Mouse (Mus musculus) kidney, adult 18-20 months (tissue): Measurements from ENCODE around the gene Sowaha.

Experiments used
- DNase-seq: peaks from one replicate; pipeline ENCODE4 v3.0.0; 2021

Gene Sowaha

GRCm38 (mm10) chr11:53469294-53469967, 10.6 kb downstream of the Sowaha start:
- DNase-seq, result no peak

GRCm38 (mm10) chr11:53466231-53466971, 13.7 kb downstream of the Sowaha start:
- DNase-seq, result peak; percentile 81

- no peak for DNase-seq
Measured at GRCm38 (mm10) chr11:53463551-53464424, 16.3 kb downstream of the Sowaha start.

- DNase-seq, result no peak
Measured at GRCm38 (mm10) chr11:53461727-53462126, 18.3 kb downstream of the Sowaha start.

GRCm38 (mm10) chr11:53460192-53460591, 19.9 kb downstream of the Sowaha start:
- DNase-seq, result no peak

- DNase-seq, result no peak
Measured at GRCm38 (mm10) chr11:53458996-53459395, 21.1 kb downstream of the Sowaha start.

GRCm38 (mm10) chr11:53457372-53457954, 22.6 kb downstream of the Sowaha start:
- DNase-seq, result no peak

GRCm38 (mm10) chr11:53456474-53457371, 23.4 kb downstream of the Sowaha start, which contains the start of the genes Gm10447 and Shroom1:
TSS of gene Gm10447 (minus strand) at chr11:53457110.
TSS of gene Shroom1 (plus strand) at chr11:53457205.
- DNase-seq, result peak; percentile 70

GRCm38 (mm10) chr11:53453031-53453430, 27.0 kb downstream of the Sowaha start:
- no peak for DNase-seq

GRCm38 (mm10) chr11:53452396-53452795, 27.7 kb downstream of the Sowaha start:
- DNase-seq, result peak; percentile 33

GRCm38 (mm10) chr11:53451361-53451760, 28.7 kb downstream of the Sowaha start:
- no peak for DNase-seq

GRCm38 (mm10) chr11:53450070-53450705, 29.9 kb downstream of the Sowaha start:
- DNase-seq, result no peak

- DNase-seq, result peak; percentile 87
Measured at GRCm38 (mm10) chr11:53448529-53448928, 31.5 kb downstream of the Sowaha start.

- no peak for DNase-seq
Measured at GRCm38 (mm10) chr11:53447996-53448395, 32.1 kb downstream of the Sowaha start.

- DNase-seq, result no peak
Measured at GRCm38 (mm10) chr11:53446183-53446582, 33.9 kb downstream of the Sowaha start.

- no peak for DNase-seq
Measured at GRCm38 (mm10) chr11:53445562-53445961, 34.5 kb downstream of the Sowaha start.

- DNase-seq, result peak; percentile 42
Measured at GRCm38 (mm10) chr11:53443861-53444260, 36.2 kb downstream of the Sowaha start.

GRCm38 (mm10) chr11:53441921-53442320, 38.2 kb downstream of the Sowaha start:
- no peak for DNase-seq

- no peak for DNase-seq
Measured at GRCm38 (mm10) chr11:53436338-53436737, 43.7 kb downstream of the Sowaha start.

GRCm38 (mm10) chr11:53435504-53435903, 44.6 kb downstream of the Sowaha start:
- no peak for DNase-seq

- no peak for DNase-seq
Measured at GRCm38 (mm10) chr11:53433057-53433456, 47.0 kb downstream of the Sowaha start.
